Mouse (Mus musculus): Measurements from ENCODE around the gene Capn11. TPM values are rescaled to one million over a fixed set of nuclear protein-coding genes. Genes with fewer than 3 reads are reported as not detected.

The Capn11 gene
- 0.51 and 0.95 TPM in 2 replicates for polyA plus RNA-seq (2016; fragmentation: Nextera tagmentation; extraction: Ambion mirVana)

DNA sequence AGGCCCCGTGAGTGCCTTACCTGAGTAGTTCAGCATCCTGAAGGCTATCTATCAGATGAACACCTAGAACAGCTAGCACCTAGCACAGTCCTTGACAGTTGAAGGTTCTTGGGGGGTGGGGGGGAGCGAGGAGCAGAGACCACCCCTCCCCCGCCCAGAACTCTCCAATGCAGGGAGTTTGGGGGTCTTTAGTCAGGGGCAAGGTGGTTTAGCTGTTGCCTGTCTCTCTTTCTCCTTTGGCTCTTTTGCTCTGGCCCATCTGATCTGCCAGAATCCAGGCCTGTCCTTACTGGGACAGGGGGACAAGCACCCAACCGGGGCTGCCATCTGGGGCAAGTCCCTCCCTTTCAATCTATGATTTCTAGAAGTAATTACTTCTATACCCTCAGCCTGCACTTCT lies at the start of gene Capn11:
Capn11 (minus strand) TSS at position 101 of the 400 bp plus-strand sequence.
- peaks cover 22% of the 10 kb centered on the region for H3K4me1 ChIP-seq
- H3K36me3 ChIP-seq, result peaks cover 27% of the 10 kb centered on the region
- whole genome bisulfite sequencing, result 63% methylated on average over 4 of the region's 4 CpGs
- no peak within 1 kb of the TSS for H3K4me3 ChIP-seq
- H3K9me3 ChIP-seq, result no peaks in the 10 kb centered on the region
- H3K27me3 ChIP-seq (ENCODE audit: insufficient read depth, poor library complexity, severe bottlenecking), result no peaks in the 10 kb centered on the region
- DNase-seq (ENCODE audit: low spot score), result no peak
- 0 out of 2 replicates have a peak within 1 kb of the TSS, but pooled peaks have one; percentile 16 for H3K27ac ChIP-seq

DNA sequence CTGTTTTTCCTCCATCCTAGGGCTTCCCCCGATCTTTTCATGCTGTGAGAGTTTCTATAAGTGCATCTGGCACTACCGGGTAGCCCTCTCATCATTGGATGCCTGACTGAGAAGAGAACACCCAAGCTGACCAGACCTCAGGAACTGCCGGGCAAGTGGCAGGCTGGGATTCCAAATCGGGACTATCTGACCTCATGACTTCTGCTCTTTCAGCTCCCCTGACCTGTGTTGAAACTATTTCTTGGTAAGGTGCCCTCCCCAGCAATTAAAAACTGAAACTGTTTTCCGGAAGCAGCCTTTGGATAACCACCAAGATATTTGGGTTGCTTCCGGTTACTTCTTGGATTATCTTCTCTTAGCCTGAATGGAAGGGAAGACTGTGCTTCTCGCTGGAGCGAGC lies 49.1 kb upstream of the Capn11 start:
- no peak for DNase-seq (ENCODE audit: low spot score)
- Histone ChIP-seq H3K9me3 (no peaks in the 10 kb centered on the region), H3K4me3 (no peak overlapping the region), H3K36me3 (no peaks in the 10 kb centered on the region), H3K27ac (no peak overlapping the region), H3K27me3 (ENCODE audit: insufficient read depth, poor library complexity, severe bottlenecking) (no peaks in the 10 kb centered on the region), H3K4me1 (peaks cover 27% of the 10 kb centered on the region)
- 77% methylated on average over 8 of the region's 8 CpGs for WGBS

DNA sequence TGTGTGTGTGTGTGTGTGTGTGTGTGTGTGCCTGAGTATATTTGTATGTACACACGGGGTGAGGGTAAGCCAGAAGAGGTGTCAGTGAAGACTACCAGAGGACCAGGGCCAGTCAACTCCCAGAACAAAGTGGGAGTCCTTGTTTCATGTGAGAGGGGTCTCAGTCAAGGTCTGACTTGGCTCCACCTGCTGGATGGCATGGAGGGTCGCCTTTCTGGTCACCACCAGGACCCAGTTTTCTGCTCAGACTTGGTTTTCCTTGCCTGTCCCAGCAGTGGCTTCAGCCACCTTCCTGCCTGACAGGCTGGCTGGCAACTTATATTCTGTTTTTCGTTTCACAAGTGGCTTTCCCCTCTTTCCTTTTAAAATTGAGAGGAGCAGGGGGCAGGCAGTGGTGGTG lies 48.3 kb upstream of the Capn11 start:
- WGBS, result 19% methylated on average over 3 of the region's 3 CpGs
- H3K9me3 ChIP-seq, result no peaks in the 10 kb centered on the region
- no peaks in the 10 kb centered on the region for H3K36me3 ChIP-seq
- no peak overlapping the region for H3K27ac ChIP-seq
- no peak overlapping the region for H3K4me3 ChIP-seq
- no peaks in the 10 kb centered on the region for H3K27me3 ChIP-seq (ENCODE audit: insufficient read depth, poor library complexity, severe bottlenecking)
- no peak for DNase-seq (ENCODE audit: low spot score)
- H3K4me1 ChIP-seq, result peaks cover 27% of the 10 kb centered on the region

DNA sequence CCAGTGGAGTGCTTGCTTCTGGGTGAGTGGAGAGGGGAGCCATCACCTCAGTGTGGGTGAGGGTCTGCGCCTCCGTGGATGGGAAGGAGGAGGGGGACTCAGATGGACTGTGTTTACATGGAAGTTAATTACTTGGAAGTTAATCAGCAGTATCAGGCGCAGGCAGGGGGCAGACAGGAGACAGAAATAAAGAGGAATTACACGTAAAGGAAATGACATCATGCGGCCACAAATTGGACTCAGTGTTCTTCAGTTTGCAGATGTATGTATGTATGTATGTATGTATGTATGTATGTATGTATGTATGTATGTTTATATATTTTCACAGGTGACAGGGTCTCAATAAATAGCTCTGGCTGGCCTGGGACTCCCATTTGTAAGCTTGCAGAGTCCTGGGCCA lies 47.7 kb upstream of the Capn11 start:
- 69% methylated on average over 5 of the region's 5 CpGs for WGBS
- Histone ChIP-seq H3K27ac (no peak overlapping the region), H3K9me3 (no peaks in the 10 kb centered on the region), H3K4me3 (no peak overlapping the region), H3K27me3 (ENCODE audit: insufficient read depth, poor library complexity, severe bottlenecking) (no peaks in the 10 kb centered on the region), H3K4me1 (peaks cover 23% of the 10 kb centered on the region), H3K36me3 (no peaks in the 10 kb centered on the region)
- no peak for DNase-seq (ENCODE audit: low spot score)

DNA sequence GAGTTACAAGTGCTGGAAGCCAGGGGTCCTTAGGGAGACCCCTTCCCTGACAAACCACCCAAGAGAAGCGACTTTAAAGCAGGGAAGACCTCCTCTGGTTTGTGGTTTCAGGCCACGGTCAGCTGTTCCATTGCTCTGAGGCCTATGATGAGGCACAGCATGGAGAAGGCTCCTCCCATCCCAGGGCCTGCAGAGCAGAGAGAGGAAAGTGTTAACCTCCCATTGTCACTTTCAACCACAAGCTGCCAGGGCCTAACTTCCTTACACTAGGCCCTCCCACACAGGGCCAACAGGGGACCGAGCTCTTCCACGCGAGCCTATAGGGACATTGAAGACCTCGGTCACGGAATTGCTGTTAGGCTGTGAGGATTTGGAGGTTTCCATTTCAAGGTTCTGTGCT lies 44.1 kb upstream of the Capn11 start:
- Histone ChIP-seq H3K27me3 (ENCODE audit: insufficient read depth, poor library complexity, severe bottlenecking) (no peaks in the 10 kb centered on the region), H3K27ac (no peak overlapping the region), H3K4me3 (no peak overlapping the region), H3K9me3 (no peaks in the 10 kb centered on the region), H3K36me3 (peaks cover 8% of the 10 kb centered on the region), H3K4me1 (peaks cover 36% of the 10 kb centered on the region)
- DNase-seq (ENCODE audit: low spot score), result no peak
- WGBS, result 60% methylated on average over 7 of the region's 7 CpGs

DNA sequence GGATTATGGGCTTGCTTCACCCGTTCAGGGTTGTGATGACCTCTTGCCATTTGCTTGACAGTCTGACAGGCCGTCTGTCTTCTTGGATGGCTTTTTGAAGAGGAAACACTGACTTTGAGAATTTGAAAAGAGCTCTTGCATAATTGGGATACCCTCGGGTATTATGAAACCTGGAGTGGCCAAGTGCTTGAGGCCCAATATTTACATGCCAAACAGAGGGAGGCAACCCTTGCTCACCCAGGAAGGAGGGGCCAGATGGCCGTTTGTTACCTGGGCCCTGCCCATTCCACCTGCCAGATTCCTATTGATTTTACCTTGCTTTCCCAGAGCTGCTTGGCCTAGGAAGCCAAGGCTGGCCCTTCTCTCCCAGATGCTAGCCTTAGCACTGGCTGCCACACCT lies 43.1 kb upstream of the Capn11 start:
- Histone ChIP-seq H3K4me3 (no peak overlapping the region), H3K27me3 (ENCODE audit: insufficient read depth, poor library complexity, severe bottlenecking) (no peaks in the 10 kb centered on the region), H3K27ac (no peak overlapping the region), H3K4me1 (peaks cover 32% of the 10 kb centered on the region), H3K36me3 (peaks cover 16% of the 10 kb centered on the region), H3K9me3 (no peaks in the 10 kb centered on the region)
- 64% methylated on average over 4 of the region's 4 CpGs for WGBS
- no peak for DNase-seq (ENCODE audit: low spot score)

DNA sequence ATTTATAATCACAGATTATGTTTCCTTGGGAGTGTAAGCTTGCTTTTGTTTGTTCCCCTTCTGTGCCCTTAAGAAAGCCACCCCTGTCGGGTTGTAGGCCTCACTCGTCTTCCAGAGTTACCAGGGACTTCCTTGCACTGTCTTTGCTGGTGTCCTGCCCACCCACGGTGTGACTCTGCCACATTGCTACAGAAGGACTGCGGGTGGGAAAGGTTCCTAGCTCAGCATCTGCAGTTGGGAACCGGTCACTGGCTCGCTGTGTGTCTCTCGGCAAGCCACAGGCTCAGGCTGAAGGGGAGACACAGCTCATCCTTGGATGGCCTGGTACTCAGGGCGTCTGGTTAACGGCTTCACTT lies 42.1 kb upstream of the Capn11 start:
- Histone ChIP-seq H3K9me3 (no peaks in the 10 kb centered on the region), H3K36me3 (peaks cover 26% of the 10 kb centered on the region), H3K4me1 (peaks cover 34% of the 10 kb centered on the region), H3K27me3 (ENCODE audit: insufficient read depth, poor library complexity, severe bottlenecking) (no peaks in the 10 kb centered on the region), H3K4me3 (no peak overlapping the region), H3K27ac (peak overlapping the region; percentile 87)
- 63% methylated on average over 9 of the region's 9 CpGs for WGBS
- DNase-seq (ENCODE audit: low spot score), result no peak

DNA sequence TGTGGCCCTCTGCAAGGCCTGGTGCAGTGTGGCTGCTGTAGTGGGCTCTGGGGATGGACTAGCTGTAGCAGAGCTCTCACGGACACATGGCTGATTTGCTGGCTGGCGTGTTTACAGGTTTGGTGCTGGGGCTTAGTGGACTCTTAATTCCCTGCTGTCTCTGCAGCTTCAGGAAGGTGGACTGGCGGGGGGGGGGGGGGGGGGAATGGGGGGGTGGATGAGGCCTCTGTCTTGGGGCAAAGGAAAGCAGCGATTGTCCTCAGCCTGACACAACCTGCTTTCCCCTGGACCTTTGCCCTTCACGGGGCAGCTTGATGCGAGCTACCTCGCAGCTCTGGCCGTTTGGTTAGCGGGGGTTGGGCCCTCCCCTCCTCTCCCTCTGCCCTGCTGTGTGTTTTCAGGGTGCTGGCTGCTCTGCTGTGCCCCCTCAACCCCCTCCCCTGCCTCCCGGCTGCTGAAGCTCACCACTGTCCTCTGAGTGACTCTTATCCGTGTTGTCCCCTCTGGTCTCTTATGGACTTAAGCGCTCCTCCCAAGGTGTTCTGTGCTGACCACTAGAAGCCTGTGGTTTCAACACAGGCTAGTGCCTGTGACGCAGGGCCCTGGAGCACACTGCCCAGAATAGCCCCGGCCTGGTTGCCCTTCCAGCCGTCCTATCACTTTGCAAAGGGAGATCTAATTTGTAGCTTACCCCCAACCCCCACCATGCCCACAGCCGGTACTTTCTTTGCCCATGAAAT lies 41.5 kb upstream of the Capn11 start:
- Histone ChIP-seq H3K27me3 (ENCODE audit: insufficient read depth, poor library complexity, severe bottlenecking) (no peaks in the 10 kb centered on the region), H3K4me3 (no peak overlapping the region; the same call in 1 of the 2 replicates), H3K36me3 (peaks cover 27% of the 10 kb centered on the region), H3K4me1 (peaks cover 36% of the 10 kb centered on the region), H3K9me3 (no peaks in the 10 kb centered on the region), H3K27ac (peak overlapping the region; percentile 87)
- no peak for DNase-seq (ENCODE audit: low spot score)
- 42% methylated on average over 10 of the region's 16 CpGs for WGBS

DNA sequence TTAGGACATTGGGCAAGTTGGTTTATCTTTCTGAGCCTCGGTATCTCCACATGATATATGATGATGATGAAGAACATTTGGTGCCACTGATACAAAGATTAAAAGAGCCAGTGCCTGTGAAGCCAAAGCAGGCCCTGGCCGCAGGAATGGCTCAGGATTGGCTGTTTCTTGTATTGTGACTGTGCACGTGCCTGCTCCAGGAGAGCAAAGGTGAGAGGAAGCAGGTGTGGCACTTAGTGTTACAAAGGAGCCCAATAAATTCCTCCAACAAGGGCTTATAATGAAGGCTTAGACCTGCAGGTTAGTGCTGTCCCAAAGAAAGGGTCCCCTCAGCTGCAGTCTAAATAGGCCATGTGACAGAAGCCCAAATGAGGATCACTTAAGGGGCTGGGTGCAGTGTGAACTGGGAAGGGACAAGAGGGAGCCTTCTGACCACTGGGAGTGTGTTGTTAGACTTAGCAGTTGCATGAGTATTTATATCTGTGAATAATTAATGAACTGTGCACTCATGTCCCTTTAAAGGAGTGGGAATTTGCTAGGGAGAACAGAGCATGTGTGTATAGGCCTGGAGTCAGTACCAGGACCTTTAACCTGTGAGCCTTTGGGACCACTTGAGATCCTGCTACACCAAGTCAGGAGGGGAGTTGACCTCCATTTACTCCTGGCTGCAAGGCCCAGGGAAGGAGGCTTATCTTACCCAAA lies 40.1 kb upstream of the Capn11 start:
- peaks cover 44% of the 10 kb centered on the region for H3K4me1 ChIP-seq
- no peak overlapping the region for H3K27ac ChIP-seq
- no peaks in the 10 kb centered on the region for H3K27me3 ChIP-seq (ENCODE audit: insufficient read depth, poor library complexity, severe bottlenecking)
- no peaks in the 10 kb centered on the region for H3K9me3 ChIP-seq
- DNase-seq (ENCODE audit: low spot score), result no peak
- H3K36me3 ChIP-seq, result peaks cover 30% of the 10 kb centered on the region
- no peak overlapping the region for H3K4me3 ChIP-seq
- WGBS, result 89% methylated on average over 3 of the region's 3 CpGs

DNA sequence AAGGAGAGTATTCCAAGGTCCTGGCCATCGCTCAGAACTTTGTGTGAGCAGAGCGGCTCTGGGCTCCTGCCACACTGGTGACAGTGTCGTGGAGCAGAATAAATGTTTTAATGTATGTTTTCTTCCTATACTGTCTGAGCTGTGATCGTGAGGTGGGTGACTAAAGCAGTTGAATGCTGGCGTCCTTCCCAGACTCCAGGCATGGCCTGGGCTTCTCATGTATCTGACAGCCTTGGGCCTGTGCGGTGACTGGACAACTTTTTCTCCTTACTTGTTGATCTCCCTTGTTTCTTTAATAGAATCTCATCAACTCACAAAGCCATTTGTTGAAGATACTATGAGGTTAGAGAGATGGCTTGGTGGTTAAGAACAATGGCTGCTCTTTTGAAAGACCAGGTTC lies 39.2 kb upstream of the Capn11 start:
- 87% methylated on average over 6 of the region's 6 CpGs for WGBS
- no peak overlapping the region for H3K4me3 ChIP-seq
- no peaks in the 10 kb centered on the region for H3K9me3 ChIP-seq
- H3K4me1 ChIP-seq, result peaks cover 52% of the 10 kb centered on the region
- H3K27ac ChIP-seq, result no peak overlapping the region
- H3K36me3 ChIP-seq, result peaks cover 30% of the 10 kb centered on the region
- H3K27me3 ChIP-seq (ENCODE audit: insufficient read depth, poor library complexity, severe bottlenecking), result no peaks in the 10 kb centered on the region
- no peak for DNase-seq (ENCODE audit: low spot score)

DNA sequence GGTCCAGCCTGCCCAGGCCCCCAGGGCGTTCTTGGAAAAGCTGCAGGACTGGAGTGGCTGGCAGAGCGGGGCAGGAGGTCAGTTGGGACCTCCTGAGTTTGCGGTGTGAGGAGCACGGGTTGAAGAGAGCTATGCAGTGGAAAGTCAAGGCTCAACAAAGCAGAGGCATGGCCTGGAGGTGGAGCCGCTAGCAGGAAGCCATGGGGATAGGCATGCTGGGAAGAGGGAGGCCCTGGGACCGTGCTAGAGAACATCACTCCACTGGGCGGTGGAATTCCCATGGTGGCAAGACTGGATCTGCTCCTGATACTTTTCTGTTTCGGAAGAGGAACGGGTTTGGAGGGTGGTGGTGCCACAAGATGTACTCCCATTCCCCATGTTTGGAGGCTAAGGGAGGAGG lies 37.9 kb upstream of the Capn11 start:
- no peak for DNase-seq (ENCODE audit: low spot score)
- 87% methylated on average over 9 of the region's 9 CpGs for WGBS

DNA sequence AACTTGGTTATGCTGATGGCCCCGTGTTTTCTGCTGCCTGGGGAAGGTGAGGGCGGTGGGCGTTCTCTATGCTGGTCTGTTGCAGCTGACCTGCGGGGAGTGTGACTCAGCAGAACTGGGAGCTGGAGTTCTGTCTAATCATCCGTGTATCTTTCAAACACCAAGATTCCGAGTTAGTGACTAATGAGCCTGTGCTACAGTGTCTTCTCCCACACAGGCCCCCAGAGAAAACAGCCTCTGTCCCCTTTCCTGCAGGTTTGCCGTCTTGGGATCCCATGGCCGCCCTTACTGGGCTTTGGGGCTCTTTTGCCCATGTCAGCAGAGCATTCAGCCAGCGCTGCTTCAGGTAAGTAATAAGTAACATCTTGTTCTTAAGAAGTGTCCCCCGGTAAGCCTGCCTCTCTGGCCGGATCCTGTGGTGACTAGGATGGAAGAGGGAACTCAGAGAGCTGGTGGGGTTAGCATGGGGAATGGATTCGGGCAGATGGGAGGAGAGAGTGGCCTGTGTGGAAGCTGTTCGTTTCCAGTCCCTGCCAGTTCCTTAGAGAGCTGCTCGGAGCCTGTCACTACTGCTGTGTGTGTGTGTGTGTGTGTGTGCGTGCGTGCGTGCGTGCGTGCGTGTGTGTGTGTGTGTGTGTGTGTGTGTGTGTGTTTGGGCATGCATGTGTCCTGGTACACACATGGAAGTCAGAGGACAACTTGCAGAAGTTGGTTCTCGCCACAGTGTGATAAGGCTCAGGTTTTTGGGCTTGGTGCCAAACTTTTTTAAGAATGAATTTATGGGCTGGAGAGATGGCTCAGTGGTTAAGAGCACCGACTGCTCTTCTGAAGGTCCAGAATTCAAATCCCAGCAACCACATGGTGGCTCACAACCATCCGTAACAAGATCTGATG lies 36.3 kb upstream of the Capn11 start:
- DNase-seq (ENCODE audit: low spot score), result no peak
- peak overlapping the region; percentile 64 for H3K27ac ChIP-seq
- H3K4me1 ChIP-seq, result peaks cover 62% of the 10 kb centered on the region
- WGBS, result 59% methylated on average over 23 of the region's 23 CpGs
- H3K9me3 ChIP-seq, result no peaks in the 10 kb centered on the region
- H3K27me3 ChIP-seq (ENCODE audit: insufficient read depth, poor library complexity, severe bottlenecking), result no peaks in the 10 kb centered on the region
- H3K36me3 ChIP-seq, result peaks cover 30% of the 10 kb centered on the region
- H3K4me3 ChIP-seq, result no peak overlapping the region

More for the DNA sequence above, 37.9 kb upstream of the Capn11 start:
- Histone ChIP-seq H3K27ac (no peak overlapping the region), H3K27me3 (ENCODE audit: insufficient read depth, poor library complexity, severe bottlenecking) (no peaks in the 10 kb centered on the region), H3K36me3 (peaks cover 30% of the 10 kb centered on the region), H3K4me1 (peaks cover 66% of the 10 kb centered on the region), H3K9me3 (no peaks in the 10 kb centered on the region), H3K4me3 (no peak overlapping the region)
